Mouse (Mus musculus): ENCODE results near the gene Gsto2.

- TF ChIP-seq POLR2A (IDR thresholded peaks at IDR 0.05; ENCODE audit: insufficient read length, low read depth): no peak
- no peak for TF ChIP-seq REST (IDR thresholded peaks at IDR 0.05; ENCODE audit: insufficient read depth, insufficient read length)
Measured at GRCm38 (mm10) chr19:47862581-47862980, 2.8 kb upstream of the Gsto2 start.

All from myocyte (in vitro differentiated cells).